Mouse (Mus musculus) midbrain, embryonic 11.5 days (tissue): Measurements from ENCODE around the gene Psma4. TPM values are rescaled to one million over a fixed set of nuclear protein-coding genes. Genes with fewer than 3 reads are reported as not detected.

Experiments
- polyA plus RNA-seq: library from polyadenylated mRNA; unstranded; fragments of >200 nt; fragmentation: Nextera tagmentation; extraction: Ambion mirVana; gene quantifications from 2 replicates; pipeline ENCODE4 v1.2.1, GENCODE M21; 2014

Gene Psma4
- polyA plus RNA-seq, 1 experiment from 2014 or later = 332 TPM

Other genes with a start within 250 kb of the Psma4 start
- 179 and 181 TPM in 2 replicates for gene Wdr61, start 216.3 kb upstream of the Psma4 start, polyA plus RNA-seq
- 1,135 and 1,165 TPM in 2 replicates for gene Crabp1, start 186.0 kb upstream of the Psma4 start, polyA plus RNA-seq
- gene Ireb2, start 87.0 kb upstream of the Psma4 start, polyA plus RNA-seq = 64.5 and 72.6 TPM in 2 replicates
- 4.2 and 4.5 TPM in 2 replicates for gene Hykk, start 33.5 kb upstream of the Psma4 start, polyA plus RNA-seq
- gene AY074887, start 208 bp downstream of the Psma4 start, polyA plus RNA-seq = 0.79 and 0.81 TPM in 2 replicates
- 6.5 and 7.7 TPM in 2 replicates for gene Chrna5, start 30.1 kb downstream of the Psma4 start, polyA plus RNA-seq
- gene Chrna3, start 75.8 kb downstream of the Psma4 start, polyA plus RNA-seq = 11.6 and 12.3 TPM in 2 replicates
- 2.3 and 2.5 TPM in 2 replicates for gene Chrnb4, start 98.0 kb downstream of the Psma4 start, polyA plus RNA-seq
- gene Ube2q2, start 198.1 kb downstream of the Psma4 start, polyA plus RNA-seq = 50.1 and 55.0 TPM in 2 replicates